Mouse (Mus musculus) cerebral cortex, adult 2 months (tissue): ENCODE results near the gene Cyp46a1.

Source experiments
- WGBS: fragments of 180-500 bp; shearing (Covaris S2); methylation state at CpG from one replicate; pipeline ENCODE4 v1.1.7; 2018; 5-methylcytosine and 5-hydroxymethylcytosine counted together

Cyp46a1 gene

DNA sequence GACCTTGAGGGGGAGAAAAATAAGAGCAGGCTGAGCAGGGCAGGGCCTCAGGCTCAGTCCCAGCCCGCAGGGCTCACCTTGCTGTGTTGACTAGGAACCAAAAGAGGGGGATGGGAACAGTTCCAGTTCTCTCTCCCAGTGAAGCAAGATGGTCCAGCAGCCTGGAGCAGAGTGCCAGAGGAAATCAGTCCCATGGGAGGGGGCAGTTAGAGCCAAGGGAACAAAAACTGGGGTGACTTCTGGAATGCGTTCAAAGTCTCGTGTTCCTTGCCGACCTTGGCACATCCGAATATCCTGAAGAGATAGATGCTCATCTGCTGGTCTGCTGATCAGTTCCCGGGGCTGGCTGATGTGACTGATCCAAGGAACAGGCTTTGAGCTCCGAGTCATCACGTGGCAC is 66.8 kb downstream of the Cyp46a1 start:
- WGBS, result 87% methylated on average over 8 of the region's 8 CpGs

GRCm38 (mm10) chr12:108403957-108404356 is 69.8 kb downstream of the Cyp46a1 start:
- whole genome bisulfite sequencing, result 62% methylated on average over 6 of the region's 6 CpGs

DNA sequence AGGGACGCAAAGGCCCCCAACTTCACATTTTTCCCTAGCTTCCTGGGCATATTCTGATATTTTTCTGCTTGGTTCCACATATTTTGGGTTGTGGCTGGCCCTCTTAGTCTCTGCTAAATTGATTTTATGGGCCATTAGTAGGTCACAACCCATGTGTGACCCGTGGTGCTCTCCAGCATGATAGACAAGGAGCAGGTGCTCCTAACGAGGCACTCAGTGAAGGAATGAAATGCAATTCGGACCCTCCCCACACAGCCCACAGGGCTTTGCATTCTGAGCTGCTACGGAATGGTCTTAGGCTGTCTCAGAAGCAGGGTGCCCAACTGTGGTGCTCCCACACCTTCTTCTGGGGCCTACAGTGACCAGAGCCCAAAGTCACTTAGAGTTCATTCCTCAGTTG is 74.9 kb downstream of the Cyp46a1 start:
- 84% methylated on average over 5 of the region's 5 CpGs for WGBS

- 66% methylated on average over 14 of the region's 14 CpGs for WGBS
Measured at GRCm38 (mm10) chr12:108410416-108411208, 76.4 kb downstream of the Cyp46a1 start.
